Mouse (Mus musculus) forebrain, embryonic 15.5 days (tissue): ENCODE results near the gene Theg. TPM values are rescaled to one million over a fixed set of nuclear protein-coding genes. Genes with fewer than 3 reads are reported as not detected.

Experiments
- ATAC-seq: fragments of 200-750 bp; cut with Nextera tagmentation; replicated peaks from 2 replicates; pipeline ENCODE4 v1.8.0; 2017; ENCODE audit warnings: mild to moderate bottlenecking, moderate TSS enrichment, moderate library complexity
- H3K27ac ChIP-seq: fragments of 300-500 bp; sonication (generic); replicated peaks from 2 replicates; pipeline ENCODE4 v1.5.1; 2015; ENCODE audit warnings: mild to moderate bottlenecking, inconsistent platforms
- H3K27me3 ChIP-seq: fragments of 300-500 bp; sonication (generic); 2 replicates; pipeline ENCODE4 v1.6.1; 2015; ENCODE audit warnings: inconsistent platforms
- H3K36me3 ChIP-seq: fragments of 300-500 bp; sonication (generic); 2 replicates; pipeline ENCODE4 v1.6.1; 2015; ENCODE audit warnings: mild to moderate bottlenecking, inconsistent platforms
- H3K4me1 ChIP-seq: fragments of 300-500 bp; sonication (generic); 2 replicates; pipeline ENCODE4 v1.6.1; 2015; ENCODE audit warnings: inconsistent platforms
- H3K4me2 ChIP-seq: fragments of 300-500 bp; sonication (generic); replicated peaks from 2 replicates; pipeline ENCODE4 v1.6.1; 2015; ENCODE audit warnings: mild to moderate bottlenecking, inconsistent platforms
- H3K4me3 ChIP-seq: fragments of 300-500 bp; sonication (generic); 2 replicates; pipeline ENCODE4 v1.5.1; 2015; ENCODE audit warnings: mild to moderate bottlenecking, inconsistent platforms
- H3K9ac ChIP-seq: fragments of 300-500 bp; sonication (generic); replicated peaks from 2 replicates; pipeline ENCODE4 v1.6.1; 2015; ENCODE audit warnings: mild to moderate bottlenecking, inconsistent platforms
- H3K9me3 ChIP-seq: fragments of 300-500 bp; sonication (generic); 2 replicates; pipeline ENCODE4 v1.6.1; 2016; ENCODE audit warnings: inconsistent platforms
- WGBS: fragments of 180-500 bp; shearing (Covaris S2); methylation state at CpG from one replicate; pipeline ENCODE4 v1.1.7; 2015; ENCODE audit warnings: mixed read lengths; 5-methylcytosine and 5-hydroxymethylcytosine counted together
- polyA plus RNA-seq: library from polyadenylated mRNA; unstranded; fragments of >200 nt; fragmentation: Nextera tagmentation; extraction: Ambion mirVana; gene quantifications from 2 replicates; pipeline ENCODE4 v1.2.1, GENCODE M21; 2015

Theg gene
- polyA plus RNA-seq, 1 experiment from 2014 or later = not detected

DNA sequence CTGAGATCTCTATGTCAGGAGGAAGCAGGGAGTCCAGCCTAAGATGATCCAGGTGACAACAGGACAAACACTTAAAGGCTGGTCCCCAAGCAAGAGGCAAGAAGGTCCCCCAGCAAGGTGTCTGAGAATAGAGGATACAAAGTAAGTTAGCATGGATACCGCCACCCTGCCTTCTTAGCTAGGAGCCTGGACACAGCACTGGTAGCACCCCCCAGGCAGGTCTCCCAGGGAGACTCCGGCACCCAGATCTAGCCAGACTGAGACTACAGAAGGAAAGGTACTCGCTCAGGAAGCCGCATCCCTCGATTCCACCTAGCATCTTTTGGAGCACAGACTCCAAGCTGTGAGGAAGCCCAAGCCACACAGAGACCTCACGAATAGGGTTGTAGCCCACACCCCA is 34.0 kb downstream of the Theg start:
- 91% methylated on average over 6 of the region's 6 CpGs for WGBS
- Histone ChIP-seq H3K9me3 (no peaks in the 10 kb centered on the region), H3K4me3 (peak overlapping the region; percentile 90)

GRCm38 (mm10) chr10:79552531-79552930 is 34.6 kb downstream of the Theg start:
- Histone ChIP-seq H3K4me1 (peaks cover 27% of the 10 kb centered on the region), H3K9me3 (no peaks in the 10 kb centered on the region), H3K27ac (no peak overlapping the region), H3K4me3 (no peak overlapping the region), H3K36me3 (peaks cover 24% of the 10 kb centered on the region), H3K4me2 (no peak overlapping the region), H3K9ac (no peak overlapping the region), H3K27me3 (no peaks in the 10 kb centered on the region)
- no peak for ATAC-seq
- WGBS = 93% methylated on average over 8 of the region's 8 CpGs

More for the DNA sequence above, 34.0 kb downstream of the Theg start:
- peak overlapping the region; percentile 80 for H3K4me2 ChIP-seq
- H3K9ac ChIP-seq = no peak overlapping the region
- peaks cover 27% of the 10 kb centered on the region for H3K4me1 ChIP-seq
- no peak for ATAC-seq
- no peak overlapping the region for H3K27ac ChIP-seq
- peaks cover 18% of the 10 kb centered on the region for H3K36me3 ChIP-seq
- no peaks in the 10 kb centered on the region for H3K27me3 ChIP-seq

GRCm38 (mm10) chr10:79550366-79550765 is 36.8 kb downstream of the Theg start:
- no peak overlapping the region for H3K4me2 ChIP-seq
- no peak overlapping the region for H3K9ac ChIP-seq
- H3K36me3 ChIP-seq = peaks cover 45% of the 10 kb centered on the region
- no peak for ATAC-seq
- H3K27me3 ChIP-seq = no peaks in the 10 kb centered on the region
- no peaks in the 10 kb centered on the region for H3K9me3 ChIP-seq
- H3K4me3 ChIP-seq = no peak overlapping the region
- WGBS = 86% methylated on average over 9 of the region's 9 CpGs
- peaks cover 24% of the 10 kb centered on the region for H3K4me1 ChIP-seq
- no peak overlapping the region for H3K27ac ChIP-seq

DNA sequence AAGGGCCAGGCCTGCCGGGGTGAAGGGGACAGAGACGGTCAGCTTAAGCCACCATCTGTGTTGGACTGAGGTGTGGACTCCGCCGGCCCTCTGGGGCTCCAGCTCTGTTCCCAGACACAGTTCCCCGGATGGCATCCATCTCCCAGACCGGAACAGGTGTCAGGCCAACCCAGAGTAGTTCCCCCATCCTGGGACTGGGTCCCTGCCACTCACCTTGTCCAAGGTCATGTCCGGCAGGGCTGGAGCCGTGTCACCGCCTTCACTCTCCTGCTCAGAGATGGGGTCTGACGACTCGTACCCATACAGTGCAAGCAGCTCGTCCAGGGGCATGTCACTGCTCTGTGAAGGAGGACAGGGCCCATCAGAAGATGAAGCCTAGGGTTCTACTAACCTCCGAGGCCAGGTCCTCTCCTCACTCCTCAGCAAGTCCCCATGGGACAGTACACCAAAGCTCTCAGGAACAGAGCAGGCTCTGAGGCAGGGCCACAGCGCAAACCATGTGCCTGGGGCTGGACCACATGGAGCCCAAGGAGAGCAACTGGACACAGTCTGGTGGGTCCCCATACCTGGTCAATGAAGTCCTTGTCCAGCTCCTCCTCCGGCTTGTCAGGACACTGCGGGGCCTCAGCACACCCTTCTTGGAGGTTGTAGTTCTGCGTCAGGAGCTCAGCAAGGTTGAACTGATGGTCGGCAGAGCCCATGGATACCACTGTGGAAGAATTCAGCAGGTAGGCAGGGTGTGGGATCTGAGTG is 38.0 kb downstream of the Theg start:
- Histone ChIP-seq H3K4me1 (peaks cover 20% of the 10 kb centered on the region), H3K9me3 (no peaks in the 10 kb centered on the region), H3K4me2 (no peak overlapping the region), H3K27ac (no peak overlapping the region), H3K4me3 (no peak overlapping the region), H3K9ac (no peak overlapping the region), H3K36me3 (peaks cover 57% of the 10 kb centered on the region), H3K27me3 (no peaks in the 10 kb centered on the region)
- 94% methylated on average over 18 of the region's 18 CpGs for WGBS
- no peak for ATAC-seq

- peaks cover 14% of the 10 kb centered on the region for H3K4me1 ChIP-seq
- no peak overlapping the region for H3K4me3 ChIP-seq
- no peaks in the 10 kb centered on the region for H3K9me3 ChIP-seq
- no peaks in the 10 kb centered on the region for H3K27me3 ChIP-seq
- H3K36me3 ChIP-seq = peaks cover 63% of the 10 kb centered on the region
- H3K4me2 ChIP-seq = no peak overlapping the region
- WGBS = 91% methylated on average over 5 of the region's 5 CpGs
- no peak for ATAC-seq
- H3K9ac ChIP-seq = no peak overlapping the region
- no peak overlapping the region for H3K27ac ChIP-seq
Observed at GRCm38 (mm10) chr10:79548546-79548945, 38.6 kb downstream of the Theg start.

- Histone ChIP-seq H3K4me1 (peaks cover under 1% of the 10 kb centered on the region), H3K9ac (no peak overlapping the region), H3K9me3 (no peaks in the 10 kb centered on the region), H3K27ac (no peak overlapping the region), H3K27me3 (no peaks in the 10 kb centered on the region), H3K4me3 (no peak overlapping the region), H3K36me3 (peaks cover 75% of the 10 kb centered on the region), H3K4me2 (no peak overlapping the region)
- WGBS = 85% methylated on average over 5 of the region's 5 CpGs
- ATAC-seq = no peak
Observed at GRCm38 (mm10) chr10:79547148-79547675, 39.9 kb downstream of the Theg start.

DNA sequence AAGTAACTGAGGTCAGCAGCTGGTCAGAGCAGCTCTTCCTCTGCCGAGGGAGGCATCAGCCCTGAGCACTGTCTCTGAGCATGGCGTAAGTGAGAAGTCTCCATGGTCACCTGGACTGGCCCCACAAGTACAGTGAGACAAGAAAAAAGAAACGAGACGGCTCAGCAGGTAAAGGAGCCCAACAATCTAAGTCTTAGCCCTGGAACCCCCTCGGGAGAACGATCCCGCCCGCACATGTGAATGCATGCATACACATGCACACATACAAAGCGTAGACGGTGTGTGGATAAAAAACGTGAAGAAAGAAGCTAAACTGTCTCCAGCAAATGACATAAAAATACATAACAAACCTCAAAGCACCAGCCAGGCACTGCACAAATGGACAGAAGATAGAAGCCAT is 40.6 kb downstream of the Theg start:
- no peak overlapping the region for H3K27ac ChIP-seq
- WGBS = 93% methylated on average over 11 of the region's 11 CpGs
- peaks cover 82% of the 10 kb centered on the region for H3K36me3 ChIP-seq
- no peak for ATAC-seq
- H3K4me1 ChIP-seq = no peaks in the 10 kb centered on the region
- no peak overlapping the region for H3K9ac ChIP-seq
- no peak overlapping the region for H3K4me3 ChIP-seq
- H3K4me2 ChIP-seq = no peak overlapping the region
- H3K9me3 ChIP-seq = no peaks in the 10 kb centered on the region
- H3K27me3 ChIP-seq = no peaks in the 10 kb centered on the region

GRCm38 (mm10) chr10:79545891-79546290 is 41.2 kb downstream of the Theg start:
- no peaks in the 10 kb centered on the region for H3K27me3 ChIP-seq
- ATAC-seq = no peak
- H3K27ac ChIP-seq = no peak overlapping the region
- no peak overlapping the region for H3K9ac ChIP-seq
- 89% methylated on average over 12 of the region's 12 CpGs for WGBS
- no peaks in the 10 kb centered on the region for H3K4me1 ChIP-seq
- H3K9me3 ChIP-seq = no peaks in the 10 kb centered on the region
- no peak overlapping the region for H3K4me3 ChIP-seq
- no peak overlapping the region for H3K4me2 ChIP-seq
- peaks cover 86% of the 10 kb centered on the region for H3K36me3 ChIP-seq

DNA sequence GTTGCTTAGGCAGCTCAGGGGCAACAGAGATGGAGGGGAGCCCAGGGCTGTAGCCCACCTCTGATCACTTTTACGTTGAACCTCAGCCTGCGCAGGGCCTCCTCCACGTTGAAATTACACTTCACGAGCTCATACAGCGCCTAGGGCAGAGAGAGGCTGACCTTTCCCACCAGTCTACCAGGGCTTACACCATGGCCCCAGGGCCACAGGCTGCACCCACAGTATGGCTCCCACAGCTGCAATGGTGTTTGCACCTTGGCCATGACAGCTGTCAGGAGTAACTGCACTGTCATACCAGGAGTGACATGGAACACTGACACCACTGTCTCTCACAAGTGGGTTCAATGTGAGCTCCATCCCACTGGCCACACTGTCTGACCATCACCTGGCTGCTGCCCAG is 42.5 kb downstream of the Theg start:
- H3K9ac ChIP-seq = no peak overlapping the region
- H3K4me3 ChIP-seq = no peak overlapping the region
- H3K4me1 ChIP-seq = no peaks in the 10 kb centered on the region
- peaks cover 95% of the 10 kb centered on the region for H3K36me3 ChIP-seq
- H3K4me2 ChIP-seq = no peak overlapping the region
- no peaks in the 10 kb centered on the region for H3K27me3 ChIP-seq
- no peak for ATAC-seq
- no peak overlapping the region for H3K27ac ChIP-seq
- WGBS = 94% methylated on average over 5 of the region's 5 CpGs
- no peaks in the 10 kb centered on the region for H3K9me3 ChIP-seq

DNA sequence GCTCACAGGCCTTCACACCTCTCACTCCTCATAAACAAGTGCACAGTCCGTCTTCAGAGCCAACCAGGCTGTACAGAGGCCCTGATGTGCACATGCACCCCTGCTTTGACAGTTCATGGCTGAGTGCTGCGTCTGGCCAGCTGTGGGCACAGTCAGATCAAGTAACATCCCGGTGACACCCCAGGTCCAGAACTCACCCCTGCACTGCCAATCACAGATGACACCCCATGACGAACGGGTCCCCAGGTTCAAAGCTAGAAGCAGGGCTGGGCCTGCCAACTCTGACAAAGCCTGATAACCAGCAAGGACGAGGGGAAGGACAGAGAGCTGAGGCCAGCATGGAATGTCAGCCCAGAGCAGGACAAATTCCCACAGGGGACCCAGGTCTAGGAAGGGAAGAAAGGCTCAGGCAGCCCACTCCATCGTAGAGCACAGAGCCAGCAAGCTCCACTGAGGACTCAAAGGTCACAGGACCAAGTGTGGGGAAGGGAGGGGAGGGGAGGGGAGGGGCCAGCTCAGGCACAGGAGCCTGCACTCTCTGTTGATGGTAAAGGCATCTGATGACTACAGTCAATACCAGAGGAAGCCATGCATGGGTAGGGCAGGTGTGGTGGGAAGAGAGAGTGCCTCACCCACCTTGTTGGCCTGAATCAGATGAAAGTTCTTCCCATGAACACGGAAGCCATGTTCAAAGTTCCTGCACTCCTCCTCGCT is 43.1 kb downstream of the Theg start:
- ATAC-seq = no peak
- H3K27me3 ChIP-seq = no peaks in the 10 kb centered on the region
- WGBS = 86% methylated on average over 9 of the region's 9 CpGs
- no peaks in the 10 kb centered on the region for H3K4me1 ChIP-seq
- H3K27ac ChIP-seq = no peak overlapping the region
- H3K9me3 ChIP-seq = no peaks in the 10 kb centered on the region
- peaks cover 94% of the 10 kb centered on the region for H3K36me3 ChIP-seq
- no peak overlapping the region for H3K4me2 ChIP-seq
- H3K9ac ChIP-seq = no peak overlapping the region
- no peak overlapping the region for H3K4me3 ChIP-seq

- Histone ChIP-seq H3K4me2 (no peak overlapping the region), H3K36me3 (peaks cover 77% of the 10 kb centered on the region), H3K4me1 (no peaks in the 10 kb centered on the region), H3K4me3 (no peak overlapping the region), H3K27ac (no peak overlapping the region), H3K27me3 (no peaks in the 10 kb centered on the region), H3K9me3 (no peaks in the 10 kb centered on the region), H3K9ac (no peak overlapping the region)
- ATAC-seq = no peak
- WGBS = 95% methylated on average over 11 of the region's 11 CpGs
Observed at GRCm38 (mm10) chr10:79542171-79542570, 45.0 kb downstream of the Theg start.

DNA sequence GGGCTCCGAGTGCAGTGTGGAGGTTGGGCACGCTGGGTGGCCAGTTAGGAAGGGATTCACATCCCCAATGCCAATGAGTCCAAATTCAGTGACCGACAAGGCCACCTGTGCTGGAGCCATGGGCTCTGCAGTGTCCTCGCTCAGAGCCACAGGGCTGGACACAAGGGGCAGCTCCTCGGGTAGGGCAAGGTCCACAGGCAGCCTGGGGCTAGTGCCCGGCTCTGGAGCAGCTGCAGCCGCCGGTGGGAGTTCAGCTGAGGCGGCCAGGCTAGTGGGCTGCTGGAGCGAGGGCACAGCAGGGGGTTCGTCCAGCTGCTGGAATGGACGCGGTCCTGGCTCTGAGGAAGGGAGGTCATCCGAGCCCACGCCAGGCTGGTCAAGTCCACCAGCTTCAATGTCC is 45.6 kb downstream of the Theg start:
- Histone ChIP-seq H3K36me3 (peaks cover 71% of the 10 kb centered on the region), H3K27ac (no peak overlapping the region), H3K4me1 (no peaks in the 10 kb centered on the region), H3K4me3 (no peak overlapping the region), H3K27me3 (no peaks in the 10 kb centered on the region), H3K9me3 (no peaks in the 10 kb centered on the region), H3K9ac (no peak overlapping the region), H3K4me2 (no peak overlapping the region)
- 72% methylated on average over 15 of the region's 15 CpGs for WGBS
- ATAC-seq = no peak
